Mouse (Mus musculus) lung, postnatal 10 days (tissue): ENCODE data around the gene Sptlc2.

Experiments
- DNase-seq: peaks from one replicate; pipeline ENCODE4 v3.0.0; 2021

Gene Sptlc2

GRCm38 (mm10) chr12:87274853-87275831 lies 113.0 kb downstream of the Sptlc2 start:
- DNase-seq, result no peak

- DNase-seq, result peak; percentile 53
Measured at GRCm38 (mm10) chr12:87267682-87268081, 120.5 kb downstream of the Sptlc2 start.

- peak; percentile 28 for DNase-seq
Measured at GRCm38 (mm10) chr12:87266827-87267603, 121.1 kb downstream of the Sptlc2 start.

GRCm38 (mm10) chr12:87266108-87266826 lies 121.9 kb downstream of the Sptlc2 start, which contains the start of the genes Vipas39 and Ahsa1:
Vipas39 (minus strand) TSS chr12:87266256.
Ahsa1 (plus strand) TSS chr12:87266479.
- DNase-seq, result peak; percentile 94

GRCm38 (mm10) chr12:87265444-87265843 lies 122.7 kb downstream of the Sptlc2 start:
- DNase-seq, result no peak

GRCm38 (mm10) chr12:87260562-87260961 lies 127.6 kb downstream of the Sptlc2 start:
- DNase-seq, result no peak

- DNase-seq, result no peak
Measured at GRCm38 (mm10) chr12:87256629-87257028, 131.5 kb downstream of the Sptlc2 start.
